Mouse (Mus musculus) MEL (cell line): Measurements from ENCODE around the gene Dnah10. TPM values are rescaled to one million over a fixed set of nuclear protein-coding genes. Genes with fewer than 3 reads are reported as not detected.

Experiments used
- DNase-seq: peaks from one replicate; pipeline ENCODE4 v3.0.0; 2011; ENCODE audit warnings: low read depth, low spot score
- H3K27ac ChIP-seq: 2 replicates; pipeline ENCODE4 v1.5.1; 2012; ENCODE audit warnings: low read depth, mild to moderate bottlenecking, control low read depth, low read length, moderate library complexity; ENCODE audit not compliant: control insufficient read depth
- H3K27me3 ChIP-seq, 2 experiments: fragments of 150-350 bp in 1 of 2; sonication (generic) in 1 of 2; 2 replicates each; pipeline ENCODE4 v1.6.1; 2012; ENCODE audit warnings: low read length in 2 of 2, mild to moderate bottlenecking in 2 of 2, improper control_type of control experiment in 1 of 2, moderate library complexity in 1 of 2; ENCODE audit not compliant: insufficient read depth in 2 of 2, control insufficient read depth in 1 of 2
- H3K36me3 ChIP-seq, 2 experiments: 2 replicates each; pipeline ENCODE4 v1.6.1; 2012 to 2014; ENCODE audit warnings: low read length in 2 of 2, improper control_type of control experiment in 1 of 2, inconsistent platforms in 1 of 2, mild to moderate bottlenecking in 1 of 2; ENCODE audit not compliant: insufficient read depth in 2 of 2, control insufficient read depth in 1 of 2
- H3K4me1 ChIP-seq, 2 experiments: fragments of 150-350 bp in 1 of 2; sonication (generic) in 1 of 2; 2 replicates each; pipeline ENCODE4 v1.6.1; 2012; ENCODE audit warnings: low read length in 2 of 2, improper control_type of control experiment in 1 of 2, mild to moderate bottlenecking in 1 of 2; ENCODE audit not compliant: insufficient read depth in 2 of 2, control insufficient read depth in 1 of 2
- H3K4me3 ChIP-seq, 2 experiments: fragments of 150-350 bp in 1 of 2; sonication (generic) in 1 of 2; 2 replicates each; pipeline ENCODE4 v1.5.1; 2012; ENCODE audit warnings: low read depth in 2 of 2, low read length in 2 of 2, mild to moderate bottlenecking in 2 of 2, moderate library complexity in 2 of 2, control low read depth in 1 of 2, improper control_type of control experiment in 1 of 2; ENCODE audit not compliant: control insufficient read depth in 1 of 2, insufficient read depth in 1 of 2
- H3K79me2 ChIP-seq: 2 replicates; pipeline ENCODE4 v1.6.1; 2012; ENCODE audit warnings: mild to moderate bottlenecking, low read length, moderate library complexity; ENCODE audit not compliant: control insufficient read depth, poor library complexity, insufficient read depth
- H3K9ac ChIP-seq: 2 replicates; pipeline ENCODE4 v1.6.1; 2012; ENCODE audit warnings: low read depth, mild to moderate bottlenecking, control low read depth, low read length, moderate library complexity; ENCODE audit not compliant: control insufficient read depth, poor library complexity, severe bottlenecking
- H3K9me3 ChIP-seq: fragments of 150-350 bp; sonication (generic); replicated peaks from 2 replicates; pipeline ENCODE4 v1.6.1; 2012; ENCODE audit warnings: mild to moderate bottlenecking, low read length, improper control_type of control experiment, moderate library complexity; ENCODE audit not compliant: insufficient read depth
- BHLHE40 ChIP-seq: IDR thresholded peaks from 2 replicates; pipeline ENCODE4 v1.6.1; 2012; ENCODE audit warnings: low read depth, mild to moderate bottlenecking, inconsistent platforms, low read length, improper control_type of control experiment, borderline replicate concordance
- CHD1 ChIP-seq: IDR thresholded peaks from 2 replicates; pipeline ENCODE4 v1.6.1; 2012; ENCODE audit warnings: low read depth, mild to moderate bottlenecking, inconsistent platforms, low read length, improper control_type of control experiment
- CTCF ChIP-seq, 3 experiments: IDR thresholded peaks in 2 of 3; conservative IDR thresholded peaks in 1 of 3; 2 replicates each; pipeline ENCODE4 v1.5.1; 2011 to 2012; ENCODE audit warnings: low read length in 3 of 3, low read depth in 2 of 3, mild to moderate bottlenecking in 2 of 3, improper control_type of control experiment in 1 of 3, inconsistent platforms in 1 of 3, mixed read lengths in 1 of 3, moderate library complexity in 1 of 3; ENCODE audit not compliant: control insufficient read depth in 1 of 3, insufficient read depth in 1 of 3, poor library complexity in 1 of 3, severe bottlenecking in 1 of 3
- E2F4 ChIP-seq: IDR thresholded peaks from 2 replicates; pipeline ENCODE4 v1.6.1; 2011; ENCODE audit warnings: low read depth, low read length, improper control_type of control experiment, borderline replicate concordance
- ELF1 ChIP-seq: IDR thresholded peaks from 2 replicates; pipeline ENCODE4 v1.6.1; 2014; ENCODE audit warnings: low read depth, mild to moderate bottlenecking, inconsistent platforms, low read length, improper control_type of control experiment, moderate library complexity
- EP300 ChIP-seq, 2 experiments: IDR thresholded peaks; 2 replicates each; pipeline ENCODE4 v1.6.1; 2011; ENCODE audit warnings: improper control_type of control experiment in 2 of 2, low read length in 2 of 2, low read depth in 1 of 2, mild to moderate bottlenecking in 1 of 2
- ETS1 ChIP-seq: IDR thresholded peaks from 2 replicates; pipeline ENCODE4 v1.6.1; 2012; ENCODE audit warnings: low read depth, mild to moderate bottlenecking, inconsistent platforms, low read length, improper control_type of control experiment, moderate library complexity
- GABPA ChIP-seq: IDR thresholded peaks from 2 replicates; pipeline ENCODE4 v1.6.1; 2012; ENCODE audit warnings: low read depth, mild to moderate bottlenecking, inconsistent platforms, low read length, improper control_type of control experiment, moderate library complexity
- GATA1 ChIP-seq: IDR thresholded peaks from 2 replicates; pipeline ENCODE4 v1.6.1; 2011; ENCODE audit warnings: low read depth, low read length, improper control_type of control experiment
- HCFC1 ChIP-seq: IDR thresholded peaks from 2 replicates; pipeline ENCODE4 v1.6.1; 2012; ENCODE audit warnings: low read depth, mild to moderate bottlenecking, inconsistent platforms, low read length, improper control_type of control experiment, moderate library complexity
- JUND ChIP-seq: IDR thresholded peaks from 2 replicates; pipeline ENCODE4 v1.6.1; 2011; ENCODE audit warnings: low read depth, mild to moderate bottlenecking, improper control_type of control experiment, low read length
- KAT2A ChIP-seq: conservative IDR thresholded peaks from 2 replicates; pipeline ENCODE4 v1.6.1; 2012; ENCODE audit warnings: low read depth, low read length, improper control_type of control experiment, inconsistent platforms
- MAFK ChIP-seq: IDR thresholded peaks from 2 replicates; pipeline ENCODE4 v1.6.1; 2011; ENCODE audit warnings: low read depth, mild to moderate bottlenecking, low read length, improper control_type of control experiment, borderline replicate concordance
- MEF2A ChIP-seq: IDR thresholded peaks from 2 replicates; pipeline ENCODE4 v1.6.1; 2014; ENCODE audit warnings: low read depth, mild to moderate bottlenecking, inconsistent platforms, low read length, improper control_type of control experiment; ENCODE audit not compliant: poor library complexity, insufficient replicate concordance, severe bottlenecking; ENCODE audit errors: extremely low read depth
- MXI1 ChIP-seq: IDR thresholded peaks from 2 replicates; pipeline ENCODE4 v1.6.1; 2011; ENCODE audit warnings: mild to moderate bottlenecking, low read depth, low read length, improper control_type of control experiment
- MYB ChIP-seq: IDR thresholded peaks from 2 replicates; pipeline ENCODE4 v1.6.1; 2011; ENCODE audit warnings: mild to moderate bottlenecking, low read depth, low read length, improper control_type of control experiment
- MYC ChIP-seq: IDR thresholded peaks from 2 replicates; pipeline ENCODE4 v1.6.1; 2011; ENCODE audit warnings: low read depth, mild to moderate bottlenecking, low read length, improper control_type of control experiment, moderate library complexity
- NELFE ChIP-seq: IDR thresholded peaks from 2 replicates; pipeline ENCODE4 v1.6.1; 2011; ENCODE audit warnings: low read depth, low read length, improper control_type of control experiment
- NRF1 ChIP-seq: IDR thresholded peaks from 2 replicates; pipeline ENCODE4 v1.6.1; 2014; ENCODE audit warnings: low read depth, mild to moderate bottlenecking, inconsistent platforms, low read length, improper control_type of control experiment, moderate library complexity; ENCODE audit not compliant: poor library complexity, insufficient read depth, severe bottlenecking
- POLR2A ChIP-seq, 2 experiments: IDR thresholded peaks; 2 replicates each; pipeline ENCODE4 v1.6.1; 2011 to 2012; ENCODE audit warnings: low read length in 2 of 2, mild to moderate bottlenecking in 2 of 2, control low read depth in 1 of 2, improper control_type of control experiment in 1 of 2, low read depth in 1 of 2, moderate library complexity in 1 of 2; ENCODE audit not compliant: control insufficient read depth in 1 of 2, insufficient read depth in 1 of 2, poor library complexity in 1 of 2
- POLR2AphosphoS2 ChIP-seq: IDR thresholded peaks from 2 replicates; pipeline ENCODE4 v1.6.1; 2011; ENCODE audit warnings: low read length, improper control_type of control experiment
- POLR2AphosphoS5 ChIP-seq: IDR thresholded peaks from 2 replicates; pipeline ENCODE4 v1.6.1; 2012; ENCODE audit warnings: low read depth, borderline replicate concordance, mild to moderate bottlenecking, inconsistent platforms, low read length, moderate library complexity, mixed read lengths
- RAD21 ChIP-seq: IDR thresholded peaks from 2 replicates; pipeline ENCODE4 v1.6.1; 2011; ENCODE audit warnings: mild to moderate bottlenecking, low read depth, low read length, improper control_type of control experiment
- RCOR1 ChIP-seq: IDR thresholded peaks from 2 replicates; pipeline ENCODE4 v1.6.1; 2012; ENCODE audit warnings: low read depth, mild to moderate bottlenecking, inconsistent platforms, low read length, improper control_type of control experiment
- SIN3A ChIP-seq: IDR thresholded peaks from 2 replicates; pipeline ENCODE4 v1.6.1; 2012; ENCODE audit warnings: low read length, improper control_type of control experiment, inconsistent platforms
- SMC3 ChIP-seq: IDR thresholded peaks from 2 replicates; pipeline ENCODE4 v1.6.1; 2011; ENCODE audit warnings: low read depth, low read length, improper control_type of control experiment
- TAL1 ChIP-seq: IDR thresholded peaks from 2 replicates; pipeline ENCODE4 v1.6.1; 2012; ENCODE audit warnings: mild to moderate bottlenecking, inconsistent platforms, low read length, moderate library complexity, mixed read lengths
- TBP ChIP-seq: IDR thresholded peaks from 2 replicates; pipeline ENCODE4 v1.8.0; 2011; ENCODE audit warnings: low read depth, low read length, improper control_type of control experiment
- TCF12 ChIP-seq: IDR thresholded peaks from 2 replicates; pipeline ENCODE4 v1.6.1; 2014; ENCODE audit warnings: low read depth, mild to moderate bottlenecking, inconsistent platforms, low read length, improper control_type of control experiment, moderate library complexity
- UBTF ChIP-seq: IDR thresholded peaks from 2 replicates; pipeline ENCODE4 v1.6.1; 2012; ENCODE audit warnings: low read depth, mild to moderate bottlenecking, inconsistent platforms, low read length, improper control_type of control experiment, moderate library complexity, borderline replicate concordance; ENCODE audit not compliant: insufficient read depth
- USF1 ChIP-seq: IDR thresholded peaks from 2 replicates; pipeline ENCODE4 v1.6.1; 2014; ENCODE audit warnings: low read depth, mild to moderate bottlenecking, inconsistent platforms, low read length, improper control_type of control experiment, moderate library complexity
- USF2 ChIP-seq, 2 experiments: IDR thresholded peaks; 2 replicates each; pipeline ENCODE4 v1.6.1; 2011 to 2012; ENCODE audit warnings: improper control_type of control experiment in 2 of 2, low read length in 2 of 2, borderline replicate concordance in 1 of 2, inconsistent platforms in 1 of 2, low read depth in 1 of 2, mild to moderate bottlenecking in 1 of 2; ENCODE audit not compliant: insufficient read depth in 1 of 2
- ZC3H11A ChIP-seq: IDR thresholded peaks from 2 replicates; pipeline ENCODE4 v1.6.1; 2012; ENCODE audit warnings: low read depth, mild to moderate bottlenecking, inconsistent platforms, low read length, improper control_type of control experiment
- ZMIZ1 ChIP-seq: IDR thresholded peaks from 2 replicates; pipeline ENCODE4 v1.6.1; 2012; ENCODE audit warnings: low read depth, mild to moderate bottlenecking, inconsistent platforms, low read length, improper control_type of control experiment, moderate library complexity
- ZNF384 ChIP-seq: IDR thresholded peaks from 2 replicates; pipeline ENCODE4 v1.6.1; 2012; ENCODE audit warnings: low read depth, mild to moderate bottlenecking, inconsistent platforms, low read length, improper control_type of control experiment
- polyA plus RNA-seq, 2 experiments: library from polyadenylated mRNA; stranded (reverse) in 1 of 2; unstranded in 1 of 2; fragments of >175 nt in 1 of 2; fragments of >200 nt in 1 of 2; gene quantifications; 2 replicates each; pipeline versions ENCODE4 v1.2.1 to v1.2.4; 2012; ENCODE audit warnings: low replicate concordance in 2 of 2, low read depth in 1 of 2; ENCODE audit not compliant: insufficient read length in 2 of 2, insufficient read depth in 1 of 2, missing spikeins in 1 of 2
- total RNA-seq: library from RNA; depleted of rRNA; stranded (reverse); fragments of 300-350 nt; gene quantifications from 2 replicates; pipeline ENCODE4 v1.2.3, GENCODE M21; 2012

Gene Dnah10
- total and polyA plus RNA-seq, 3 experiments: 0.04 to 0.11 TPM; not detected in 1

DNA sequence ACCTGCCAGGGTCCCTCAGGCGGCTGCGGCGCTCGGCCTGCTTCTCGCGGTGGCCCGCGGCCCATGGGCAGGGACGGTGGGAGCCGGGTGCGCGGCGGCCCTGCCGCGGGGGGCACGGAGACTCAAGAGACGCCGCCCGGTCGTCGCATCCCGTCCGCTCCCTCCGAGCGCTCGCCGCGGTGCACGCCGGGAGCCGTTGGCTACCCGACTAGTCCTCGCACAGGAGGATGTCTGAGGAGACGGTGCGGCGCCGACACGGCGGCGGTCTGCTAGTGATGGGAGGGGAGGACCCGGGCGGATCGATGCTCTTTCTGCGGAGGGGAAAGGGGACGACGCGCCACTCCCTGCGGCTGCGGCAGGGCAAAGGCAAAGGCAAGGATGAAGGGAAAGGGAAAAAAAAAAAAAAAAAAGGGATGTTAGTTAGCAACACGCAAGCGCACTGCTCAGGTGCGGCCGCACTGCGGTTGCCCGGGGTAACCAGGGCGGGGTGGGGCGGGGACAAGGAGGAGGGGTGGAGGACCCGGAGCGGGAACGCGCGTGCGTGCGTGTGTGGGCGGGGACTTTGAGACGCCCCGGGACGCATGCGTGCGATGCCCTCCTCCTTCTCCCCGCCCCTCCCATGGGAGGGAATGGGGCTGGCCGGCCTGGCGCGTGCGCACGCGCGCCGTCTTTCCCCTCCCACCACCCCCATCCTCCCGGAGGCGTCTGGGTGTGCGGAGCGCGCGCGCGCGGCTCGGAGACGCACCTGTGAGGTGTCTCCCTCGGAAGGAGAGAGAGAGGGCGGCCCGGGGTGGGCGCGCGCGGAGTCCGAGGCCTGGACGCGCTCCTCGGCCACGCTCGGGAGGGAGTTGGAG is 137.4 kb downstream of the Dnah10 start, which contains the start of the genes Ccdc92 and Zfp664:
Gene Ccdc92 (minus strand): TSS at position 412 of the 854 bp plus-strand sequence.
Gene Zfp664 (plus strand): TSS at position 679 of the 854 bp plus-strand sequence.
- DNase-seq: peak; percentile 98
- H3K9ac ChIP-seq: peak within 1 kb of the TSS; percentile 98
- H3K27me3 ChIP-seq: no peaks in the 10 kb centered on the region
- H3K4me1 ChIP-seq: peaks cover 13 to 16% of the 10 kb centered on the region in 2 experiments
- peak within 1 kb of the TSS; percentile 73 to 89 for H3K4me3 ChIP-seq
- peaks cover 33% of the 10 kb centered on the region for H3K79me2 ChIP-seq
- H3K36me3 ChIP-seq: peaks cover 0 to 28% of the 10 kb centered on the region in 2 experiments; a peak in 3 of 4 replicates
- no peaks in the 10 kb centered on the region for H3K9me3 ChIP-seq
- peak within 1 kb of the TSS; percentile 78 for H3K27ac ChIP-seq
- TF ChIP-seq TBP: no peak
- peak; percentile 56 for TF ChIP-seq SIN3A
- TF ChIP-seq POLR2AphosphoS5: no peak
- TF ChIP-seq NRF1: peak; percentile 89
- TF ChIP-seq MAFK: no peak
- TF ChIP-seq MXI1: peak; percentile 53
- no peak for TF ChIP-seq RAD21
- TF ChIP-seq ZNF384: peak; percentile 97
- TF ChIP-seq E2F4: no peak
- no peak for TF ChIP-seq ZC3H11A
- TF ChIP-seq SMC3: no peak
- no peak for TF ChIP-seq MEF2A
- TF ChIP-seq POLR2AphosphoS2: peak; percentile 77
- peak; percentile 81 to 90 for TF ChIP-seq POLR2A (IDR thresholded peaks at IDR 0.05; ENCODE audit: control insufficient read depth in 1 of 2, insufficient read depth in 1 of 2, low read depth in 1 of 2, low read length in 2 of 2, poor library complexity in 1 of 2)
- TF ChIP-seq USF2 (IDR thresholded peaks at IDR 0.05; ENCODE audit: borderline replicate concordance in 1 of 2, insufficient read depth in 1 of 2, low read depth in 1 of 2, low read length in 2 of 2): no peak
- peak; percentile 69 for TF ChIP-seq HCFC1
- no peak for TF ChIP-seq RCOR1
- no peak for TF ChIP-seq GABPA
- no peak; the same call in 1 of the 2 replicates for TF ChIP-seq KAT2A
- TF ChIP-seq JUND: no peak
- no peak for TF ChIP-seq BHLHE40
- no peak for TF ChIP-seq MYB
- 0 out of 2 replicates have a peak, but pooled peaks have one; percentile 3 for TF ChIP-seq CHD1
- peak; percentile 51; the same call in 1 of the 2 replicates for TF ChIP-seq TCF12
- TF ChIP-seq UBTF: 0 out of 2 replicates have a peak, but pooled peaks have one; percentile 5
- peak; percentile 70 for TF ChIP-seq ZMIZ1
- TF ChIP-seq CTCF (IDR thresholded peaks at IDR 0.05 in 2 of 3, conservative IDR thresholded peaks at IDR 0.05 in 1 of 3; ENCODE audit: control insufficient read depth in 1 of 3, insufficient read depth in 1 of 3, low read depth in 2 of 3, low read length in 3 of 3, poor library complexity in 1 of 3, severe bottlenecking in 1 of 3): no peak
- TF ChIP-seq ELF1: peak; percentile 42; the same call in 1 of the 2 replicates
- no peak for TF ChIP-seq EP300 (IDR thresholded peaks at IDR 0.05; ENCODE audit: low read depth in 1 of 2, low read length in 2 of 2)
- no peak for TF ChIP-seq ETS1
- TF ChIP-seq USF1: 0 out of 2 replicates have a peak, but pooled peaks have one; percentile 15
- no peak for TF ChIP-seq MYC
- TF ChIP-seq TAL1: no peak
- peak; percentile 78 for TF ChIP-seq NELFE
- TF ChIP-seq GATA1: no peak
